Mouse (Mus musculus): ENCODE results near the gene Camsap2.

Gene Camsap2

DNA sequence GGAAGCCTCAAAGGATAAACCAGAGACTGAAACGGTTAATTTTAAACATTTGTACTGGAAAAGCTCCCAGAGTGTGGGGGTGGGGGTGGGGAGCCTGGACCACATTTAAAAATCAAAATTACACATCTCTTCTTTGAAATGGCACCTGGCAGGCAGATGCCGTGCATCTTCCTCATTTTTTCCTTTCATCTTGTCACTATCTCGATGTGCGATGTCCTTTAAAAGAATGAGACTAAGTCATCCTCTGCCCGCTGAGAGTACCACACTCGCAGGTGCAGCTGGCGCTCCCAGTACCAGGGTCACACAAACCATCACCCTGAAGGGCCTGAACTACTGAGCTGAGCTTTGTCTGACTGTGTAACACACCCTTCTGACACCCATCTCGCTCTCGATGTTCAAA, 87.4 kb downstream of the Camsap2 start:
- no peak for DNase-seq (ENCODE audit: low spot score)

- DNase-seq (ENCODE audit: low spot score) = no peak
Observed at GRCm38 (mm10) chr1:136255657-136256056, 90.2 kb downstream of the Camsap2 start.

GRCm38 (mm10) chr1:136255174-136255573, 90.7 kb downstream of the Camsap2 start:
- DNase-seq (ENCODE audit: low spot score) = no peak

GRCm38 (mm10) chr1:136254503-136255065, 91.3 kb downstream of the Camsap2 start:
- DNase-seq (ENCODE audit: low spot score) = no peak

DNA sequence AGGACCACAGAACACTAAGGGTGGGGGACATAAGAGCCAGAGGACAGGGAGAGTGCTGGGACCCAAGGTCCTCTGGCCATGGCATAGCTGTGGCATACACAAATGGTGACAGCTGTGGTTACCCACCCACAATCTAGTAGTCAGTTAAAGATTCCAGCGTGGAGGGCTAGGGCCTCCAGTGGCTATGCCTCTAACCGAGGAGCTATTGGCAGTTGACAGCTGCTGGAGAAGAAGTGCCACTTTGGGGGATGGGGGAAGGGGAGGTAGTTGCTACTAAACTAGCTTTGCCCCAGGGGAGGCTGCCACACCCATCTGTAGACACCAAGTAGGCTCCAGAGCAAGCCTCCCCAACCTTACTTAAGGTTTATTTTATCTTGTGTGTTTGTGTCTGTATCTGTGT, 92.4 kb downstream of the Camsap2 start:
- DNase-seq (ENCODE audit: low spot score) = no peak

DNA sequence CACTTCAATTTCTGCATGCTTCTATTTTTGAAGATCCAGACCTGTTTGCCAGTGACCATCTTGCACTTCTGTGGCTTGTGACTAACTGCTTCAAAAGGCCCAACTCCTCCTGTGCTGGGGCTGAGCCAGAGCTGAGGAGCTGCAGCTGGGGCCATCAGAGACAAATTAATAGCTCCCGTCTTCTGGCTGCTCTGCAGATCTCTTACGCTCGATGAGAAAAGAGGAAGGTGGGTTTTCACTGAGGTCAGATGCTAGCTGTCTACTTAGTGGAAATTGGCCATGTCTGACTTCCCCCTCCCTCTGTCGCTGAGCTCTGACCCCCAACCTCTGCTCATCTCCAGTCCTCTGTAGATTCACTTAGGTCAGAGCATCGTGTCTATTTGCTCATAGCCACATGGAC, 96.2 kb downstream of the Camsap2 start:
- DNase-seq (ENCODE audit: low spot score) = no peak

- DNase-seq (ENCODE audit: low spot score) = no peak
Observed at GRCm38 (mm10) chr1:136247393-136247792, 98.5 kb downstream of the Camsap2 start.

GRCm38 (mm10) chr1:136244469-136244868, 101.4 kb downstream of the Camsap2 start:
- DNase-seq (ENCODE audit: low spot score) = no peak

- no peak for DNase-seq (ENCODE audit: low spot score)
Observed at GRCm38 (mm10) chr1:136241801-136242200, 104.1 kb downstream of the Camsap2 start.

- DNase-seq (ENCODE audit: low spot score) = no peak
Observed at GRCm38 (mm10) chr1:136238495-136238894, 107.4 kb downstream of the Camsap2 start.

DNA sequence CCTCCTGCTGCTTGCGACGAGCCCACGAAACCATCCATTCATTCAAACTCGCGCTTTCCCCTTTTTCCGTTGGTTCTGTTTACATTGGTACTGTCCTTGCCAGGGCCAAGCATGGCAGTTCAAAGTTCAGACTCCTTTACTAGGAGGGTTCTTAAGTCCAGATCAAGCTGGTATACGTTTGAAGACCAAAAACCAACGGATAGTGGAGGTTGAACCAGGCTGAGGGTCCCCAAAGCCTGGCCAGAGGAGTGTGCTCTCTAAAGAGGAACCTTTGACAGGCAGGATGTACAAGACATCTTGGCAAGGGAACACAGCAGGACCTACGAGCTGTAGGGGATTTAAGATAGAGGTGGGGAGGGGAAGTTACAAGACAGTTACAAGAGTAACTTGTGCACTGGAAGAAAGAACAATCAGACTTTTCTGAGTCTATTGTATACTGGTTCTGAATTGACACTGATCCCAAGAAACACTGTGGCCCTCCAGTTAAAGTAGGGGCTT, 111.3 kb downstream of the Camsap2 start:
- DNase-seq (ENCODE audit: low spot score) = no peak

DNA sequence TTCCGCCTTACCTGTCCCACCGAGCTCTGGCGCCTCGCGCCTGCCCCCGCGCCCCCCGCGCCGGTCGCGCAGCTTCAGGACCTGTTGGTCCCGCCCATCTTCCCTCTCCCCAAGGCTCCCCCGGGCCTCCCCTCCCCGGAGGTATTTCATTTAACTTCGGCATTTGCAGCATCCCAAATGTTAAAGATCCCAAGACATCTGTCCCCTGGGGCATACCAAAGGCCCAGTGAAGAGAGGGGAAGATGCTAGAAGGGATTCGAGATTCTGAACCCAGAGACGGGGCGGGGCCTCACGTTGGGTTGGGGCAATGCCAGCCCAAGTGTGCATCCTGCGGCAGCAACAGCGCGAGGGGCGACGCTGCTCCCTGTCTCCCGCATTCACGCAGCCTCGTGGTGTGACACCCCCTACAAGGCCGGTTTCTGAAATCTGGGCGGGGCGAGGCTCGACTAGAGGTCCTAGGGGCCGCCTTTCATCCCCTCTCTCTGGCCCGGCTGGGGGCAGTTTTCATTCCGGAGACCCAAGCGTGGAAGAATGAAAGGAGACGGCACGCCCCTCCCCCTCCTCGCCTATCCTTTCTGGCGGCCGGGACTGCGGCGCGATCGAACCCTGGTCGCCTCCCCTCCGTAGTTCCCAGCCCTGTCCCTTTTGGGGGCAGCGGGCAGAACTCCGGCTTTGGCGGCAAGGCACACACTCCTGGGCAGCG, 111.9 kb downstream of the Camsap2 start, which contains the start of gene Inava:
Gene Inava, minus strand, starts transcription at position 373 of the 703 bp plus-strand sequence.
- DNase-seq (ENCODE audit: low spot score) = peak; percentile 71

- DNase-seq (ENCODE audit: low spot score) = no peak
Observed at GRCm38 (mm10) chr1:136232986-136233790, 112.7 kb downstream of the Camsap2 start.

DNA sequence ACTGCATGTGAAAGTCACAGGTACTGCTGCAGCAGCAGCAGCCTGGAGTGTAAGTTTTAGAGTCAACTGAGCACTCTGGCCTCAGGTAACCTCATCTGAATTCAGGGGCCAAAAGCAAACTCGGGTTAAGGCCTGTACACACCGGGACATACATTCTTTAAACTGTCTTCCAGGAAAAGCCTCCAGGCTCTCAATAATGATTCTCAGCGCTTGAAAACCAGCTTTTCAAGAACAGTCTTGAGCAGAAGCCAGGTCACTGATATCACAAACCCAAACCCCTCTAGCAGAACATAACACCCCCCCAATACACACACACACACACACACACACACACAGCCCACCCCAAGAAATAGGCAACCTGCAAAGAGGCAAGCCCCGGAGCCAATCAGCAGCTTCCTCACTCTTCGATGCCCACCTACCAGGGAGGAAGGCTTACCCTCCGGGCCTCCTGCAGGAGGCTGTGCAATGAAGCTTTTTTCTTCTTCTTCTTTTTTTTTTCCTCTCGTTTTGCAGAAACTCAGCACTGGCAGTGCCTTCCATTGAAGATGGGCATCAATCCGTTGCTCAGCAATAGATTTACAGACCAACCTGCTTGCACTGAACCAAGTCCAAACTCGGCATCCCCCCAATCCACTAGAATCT, 113.5 kb downstream of the Camsap2 start:
- no peak for DNase-seq (ENCODE audit: low spot score)

DNA sequence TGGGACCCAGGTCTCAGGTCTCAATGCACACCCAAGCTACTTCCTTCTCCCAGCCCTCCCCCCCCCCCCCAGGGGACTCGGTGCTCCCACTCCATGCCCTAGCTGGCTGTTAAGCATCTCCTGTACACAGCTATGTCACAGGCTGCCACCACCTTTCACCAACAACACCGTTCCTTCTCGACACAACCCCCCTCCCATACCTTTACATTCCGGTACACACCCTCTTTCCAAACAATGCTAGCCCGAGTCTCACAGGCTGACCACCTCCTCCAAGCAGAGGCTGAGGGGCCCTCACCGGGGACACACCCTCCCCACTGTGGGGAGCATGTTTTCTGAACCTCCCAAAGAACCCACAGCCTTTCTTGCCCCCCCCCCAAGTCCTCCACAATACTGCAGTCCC, 114.3 kb downstream of the Camsap2 start:
- DNase-seq (ENCODE audit: low spot score) = no peak

GRCm38 (mm10) chr1:136230201-136230600, 115.7 kb downstream of the Camsap2 start:
- DNase-seq (ENCODE audit: low spot score) = no peak

DNA sequence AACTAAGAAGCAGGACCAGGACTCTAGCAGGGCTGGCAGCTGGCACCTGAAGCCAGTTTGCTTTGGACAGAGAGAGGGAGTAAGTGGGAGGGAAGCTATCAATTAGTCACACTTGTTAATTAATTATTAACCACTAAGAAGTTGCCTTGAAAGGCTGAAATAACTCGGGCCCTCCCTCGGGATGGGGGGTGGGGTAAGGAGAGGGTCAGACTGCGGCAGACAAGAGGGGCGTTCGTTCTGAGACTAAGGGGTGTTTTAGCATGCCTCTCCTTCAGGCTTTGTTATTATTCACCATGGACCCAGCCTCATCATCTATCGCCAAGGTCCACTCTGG, 116.9 kb downstream of the Camsap2 start:
- DNase-seq (ENCODE audit: low spot score) = no peak

DNA sequence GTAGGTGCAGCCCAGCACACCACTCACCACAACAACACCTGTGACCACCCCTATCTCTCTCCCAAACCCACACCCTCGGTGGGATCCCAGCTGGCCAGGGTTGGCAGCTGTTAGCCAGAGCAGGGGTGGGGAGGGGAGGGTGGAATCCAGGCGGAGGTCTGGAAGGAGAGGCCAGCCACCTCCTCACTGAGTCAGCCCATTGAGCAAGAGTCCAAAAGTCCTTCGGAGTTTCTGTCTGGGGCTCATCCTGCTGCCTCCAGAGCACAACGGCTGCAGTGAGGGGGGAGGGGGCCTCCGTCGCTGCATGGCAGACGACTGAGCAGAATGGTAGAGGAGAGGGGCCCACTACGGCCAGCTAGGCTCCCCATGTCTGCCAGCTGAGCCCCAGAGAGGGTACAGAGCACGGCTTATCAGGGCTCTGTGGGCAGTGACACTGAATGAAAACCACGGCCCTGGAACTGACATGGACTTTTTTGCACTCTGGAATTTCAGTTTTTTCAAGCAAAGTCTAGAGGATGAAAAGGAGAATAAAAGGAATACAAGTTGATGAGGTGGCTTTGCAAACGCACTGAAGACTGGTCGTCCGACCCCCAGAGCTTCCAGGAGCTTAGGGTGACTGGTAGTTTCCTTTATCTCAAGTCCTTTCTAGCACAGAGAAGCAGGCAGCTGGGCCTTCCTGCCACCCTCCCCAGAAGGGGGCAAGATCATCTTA, 117.4 kb downstream of the Camsap2 start:
- no peak for DNase-seq (ENCODE audit: low spot score)

DNA sequence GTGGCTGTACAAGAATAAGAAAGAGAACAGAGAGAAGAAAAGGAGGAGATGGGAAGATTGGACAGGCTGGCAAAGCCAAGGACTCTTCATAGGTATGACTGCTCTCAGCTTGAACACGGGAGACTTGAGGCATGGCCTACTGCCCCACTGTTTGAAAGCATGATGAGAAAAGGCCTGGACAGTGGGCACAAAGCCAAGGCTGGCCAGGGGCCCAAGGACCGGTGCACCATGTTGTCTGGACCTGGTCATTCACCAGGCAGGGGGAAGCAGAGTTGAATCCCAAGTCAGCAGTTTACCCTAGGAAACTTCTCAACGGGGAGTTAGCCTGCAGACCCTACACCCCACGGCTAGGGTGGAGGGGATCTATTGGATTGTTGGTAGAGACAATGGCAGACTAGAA, 118.0 kb downstream of the Camsap2 start:
- DNase-seq (ENCODE audit: low spot score) = peak; percentile 67

- DNase-seq (ENCODE audit: low spot score) = no peak
Observed at GRCm38 (mm10) chr1:136226626-136227025, 119.3 kb downstream of the Camsap2 start.

DNA sequence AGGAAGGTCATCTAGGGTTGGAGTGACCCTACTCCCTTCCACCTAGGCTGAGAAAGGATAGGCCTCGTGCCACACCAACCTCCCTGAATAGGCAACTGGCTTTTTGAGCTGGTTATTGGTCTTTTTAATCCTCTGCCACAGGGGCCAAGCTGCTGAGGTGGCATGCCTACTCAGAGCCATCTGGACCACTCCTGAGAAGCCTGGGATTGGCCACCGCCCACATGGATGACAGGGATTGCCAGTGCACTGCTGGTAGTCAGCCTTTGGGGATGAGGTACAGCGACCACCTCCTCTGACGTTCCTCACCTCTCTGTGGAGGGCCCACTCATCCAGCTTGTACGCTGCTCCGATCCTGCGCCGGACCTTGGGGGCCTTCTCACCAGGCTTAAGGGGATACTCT, 120.1 kb downstream of the Camsap2 start:
- no peak for DNase-seq (ENCODE audit: low spot score)

Data from testis, postnatal 10 days (tissue).